Mouse (Mus musculus) embryo, embryonic 9.5 days (tissue): ENCODE measurements at regions not wholly inside any gene's neighbourhood (a gene's known extent, or its start where the extent isn't known, plus 50 kb on each side); places are given as distances from the start of the nearest gene placed in this dataset.

Source experiments
- DNase-seq: peaks from one replicate; pipeline ENCODE4 v3.0.0-alpha.2; 2017; ENCODE audit errors: extremely low spot score

DNA sequence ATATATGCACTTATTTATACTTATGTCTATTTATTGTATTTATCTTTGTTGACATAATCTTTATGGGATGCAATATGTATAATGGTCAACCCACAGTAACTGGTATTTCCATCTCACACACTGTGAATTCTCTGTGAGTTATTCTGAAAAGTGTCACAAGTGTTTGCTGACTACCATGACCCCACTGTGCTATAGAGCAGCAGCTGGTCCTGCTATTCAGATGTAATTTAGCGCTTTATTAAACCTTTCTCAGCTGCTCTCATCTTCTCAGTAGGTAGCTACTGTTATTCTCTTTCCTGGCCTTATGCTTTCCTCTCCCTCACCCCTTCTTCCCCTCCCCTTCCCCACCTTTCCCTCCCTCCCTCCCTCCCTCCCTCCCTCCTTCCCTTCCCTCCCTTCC, 296.0 kb upstream of the Dusp10 start:
- no peak for DNase-seq

DNA sequence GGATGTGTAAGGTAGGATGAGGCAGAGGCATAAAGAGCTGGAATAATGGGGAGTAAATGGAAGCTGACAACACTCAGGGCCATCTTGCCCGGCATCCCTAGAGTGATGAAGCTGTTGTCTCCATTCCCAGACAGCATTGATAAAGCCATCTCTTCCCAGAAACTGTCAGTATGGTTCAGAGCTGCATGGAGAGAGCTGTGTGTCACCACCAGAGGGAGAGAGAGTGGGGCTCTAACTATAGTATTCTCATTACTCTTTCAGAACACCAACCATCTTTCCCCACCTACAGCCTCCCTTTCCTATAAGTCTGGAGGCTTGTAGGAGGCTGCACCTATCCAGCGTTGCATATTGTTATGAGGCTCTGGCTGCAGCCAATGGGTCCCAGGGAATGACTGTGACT, 264.0 kb upstream of the Dusp10 start:
- no peak for DNase-seq

DNA sequence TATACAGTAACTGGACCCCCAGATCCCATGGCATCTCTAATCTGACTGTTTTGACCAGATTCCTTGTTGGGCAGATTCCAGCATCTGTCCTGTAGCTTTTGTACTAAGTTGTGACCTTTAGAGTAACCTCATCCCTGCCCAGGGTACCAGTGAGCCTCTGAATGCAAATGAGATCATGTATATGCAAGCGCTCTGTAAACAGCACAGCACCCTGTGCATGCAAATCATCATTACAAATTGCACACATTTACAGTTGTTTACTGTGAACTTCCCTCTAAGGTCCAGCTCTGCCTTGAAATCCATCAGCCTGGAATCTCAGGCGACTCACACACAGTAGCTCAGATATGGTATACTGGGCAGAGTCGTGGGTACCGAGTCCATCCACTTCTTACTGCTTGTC, 258.6 kb upstream of the Dusp10 start:
- DNase-seq: no peak

DNA sequence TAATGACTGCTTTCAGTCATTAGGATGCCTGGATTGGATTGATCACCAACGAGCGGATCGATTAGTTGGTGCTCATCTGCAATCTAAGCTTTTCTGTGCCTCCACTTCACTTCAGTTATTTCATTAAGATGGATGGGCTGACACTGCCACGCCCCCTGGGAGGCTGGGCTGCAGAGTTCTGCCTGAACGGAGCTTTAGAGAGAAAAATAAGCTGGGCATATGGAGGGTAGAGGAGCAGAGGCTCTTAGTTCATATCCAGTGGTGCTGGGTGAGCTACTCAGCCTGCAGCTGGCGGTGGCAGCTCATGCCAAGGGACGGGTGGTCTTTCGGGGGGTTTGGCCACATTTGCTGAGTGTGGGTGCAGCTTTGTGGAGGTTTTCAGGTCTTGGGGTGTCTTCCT, 256.4 kb upstream of the Dusp10 start:
- no peak for DNase-seq

DNA sequence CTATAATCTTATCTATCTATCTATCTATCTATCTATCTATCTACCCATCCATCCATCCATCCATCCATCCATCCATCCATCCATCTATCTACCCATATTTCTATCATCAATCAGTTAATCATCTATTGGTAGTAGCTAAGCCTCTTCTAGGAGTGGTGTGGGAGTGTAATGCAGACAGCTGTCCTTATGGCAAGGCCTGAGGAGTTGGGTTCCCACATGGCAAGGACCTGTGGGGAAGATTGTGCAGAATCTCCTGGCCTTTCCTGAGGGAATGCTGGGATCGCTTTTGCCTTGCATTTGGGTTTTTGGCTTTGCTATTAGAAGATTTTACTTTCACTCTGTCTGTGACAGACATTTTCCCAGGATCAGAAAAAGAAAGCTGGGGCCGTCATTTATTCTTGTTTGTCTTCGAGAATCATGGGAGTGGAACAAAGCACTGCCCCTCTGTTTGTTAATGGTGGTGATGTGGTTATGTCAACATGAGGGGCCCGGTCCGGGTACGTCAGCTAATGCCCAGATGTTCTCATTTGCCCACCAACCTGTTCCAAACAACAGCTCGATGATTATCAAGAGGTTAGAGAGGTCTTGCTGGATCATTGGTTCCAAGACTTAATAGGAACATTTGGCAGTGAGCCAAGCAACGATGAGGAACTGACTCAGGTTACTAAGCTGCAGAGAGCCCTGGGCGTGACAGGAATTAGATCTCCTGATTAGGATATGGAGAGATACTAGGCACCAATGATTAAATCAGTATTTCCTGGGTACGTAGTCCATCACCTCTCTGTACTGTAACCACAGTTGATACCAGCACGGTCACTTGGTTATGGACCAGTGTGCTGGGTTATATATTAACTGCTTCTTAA, 249.0 kb upstream of the Dusp10 start:
- DNase-seq: no peak

DNA sequence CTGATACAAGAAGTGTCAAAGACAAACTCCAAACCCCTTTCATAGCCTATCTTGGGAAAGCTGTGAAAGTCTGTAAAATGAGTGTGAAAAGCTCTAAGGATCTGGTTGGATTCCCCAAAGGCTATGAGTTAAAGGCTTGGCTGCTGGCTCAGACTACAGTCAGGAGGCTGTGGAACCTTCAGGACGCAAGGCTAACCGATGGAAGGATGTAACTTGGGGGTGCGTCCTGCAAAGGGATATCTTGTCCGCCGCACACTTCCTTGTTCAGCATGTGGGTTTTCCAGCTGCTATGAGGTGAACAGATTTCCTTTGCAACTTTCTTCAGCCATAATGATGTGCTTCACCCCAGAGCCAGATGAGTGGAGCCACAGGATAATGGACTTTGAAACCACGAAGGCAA, 240.3 kb upstream of the Dusp10 start:
- no peak for DNase-seq

DNA sequence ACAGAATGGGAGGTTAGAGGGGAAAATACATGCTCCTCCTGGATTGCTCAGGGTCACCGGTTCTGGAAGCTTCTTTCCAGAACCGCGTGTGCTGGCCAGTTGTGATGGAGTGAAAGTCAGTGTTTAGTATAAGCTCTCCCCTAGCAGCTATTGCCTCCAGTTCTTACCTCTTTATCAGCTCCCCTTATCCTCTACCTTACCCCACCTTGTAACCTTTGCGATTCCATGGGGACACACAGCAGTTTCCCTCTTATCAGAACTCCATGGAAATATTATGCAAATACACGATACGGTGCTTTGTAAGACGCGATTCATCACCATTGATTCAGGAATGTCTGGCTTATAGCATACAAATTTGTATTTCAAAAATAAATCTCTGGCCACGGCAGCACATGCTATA, 232.9 kb upstream of the Dusp10 start:
- no peak for DNase-seq

DNA sequence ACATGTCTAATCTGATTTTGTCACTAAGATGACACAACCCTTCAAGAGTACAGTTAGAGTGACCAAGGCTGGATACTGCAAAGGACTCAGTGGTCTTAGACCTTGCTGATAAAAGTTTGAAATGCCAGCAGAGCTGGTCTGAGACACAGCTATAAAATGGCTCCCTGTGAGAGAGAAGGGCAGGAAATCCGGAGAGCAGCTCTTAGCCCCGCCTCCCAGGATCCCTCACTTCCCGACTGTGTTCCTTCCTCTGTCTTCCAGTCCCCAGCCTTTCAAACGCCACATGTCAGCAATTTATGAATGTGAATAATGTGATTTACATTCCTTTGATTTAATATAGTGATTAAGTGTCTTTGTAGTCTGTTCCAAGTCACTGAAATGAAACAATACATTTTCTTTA, 232.3 kb upstream of the Dusp10 start:
- DNase-seq: no peak

DNA sequence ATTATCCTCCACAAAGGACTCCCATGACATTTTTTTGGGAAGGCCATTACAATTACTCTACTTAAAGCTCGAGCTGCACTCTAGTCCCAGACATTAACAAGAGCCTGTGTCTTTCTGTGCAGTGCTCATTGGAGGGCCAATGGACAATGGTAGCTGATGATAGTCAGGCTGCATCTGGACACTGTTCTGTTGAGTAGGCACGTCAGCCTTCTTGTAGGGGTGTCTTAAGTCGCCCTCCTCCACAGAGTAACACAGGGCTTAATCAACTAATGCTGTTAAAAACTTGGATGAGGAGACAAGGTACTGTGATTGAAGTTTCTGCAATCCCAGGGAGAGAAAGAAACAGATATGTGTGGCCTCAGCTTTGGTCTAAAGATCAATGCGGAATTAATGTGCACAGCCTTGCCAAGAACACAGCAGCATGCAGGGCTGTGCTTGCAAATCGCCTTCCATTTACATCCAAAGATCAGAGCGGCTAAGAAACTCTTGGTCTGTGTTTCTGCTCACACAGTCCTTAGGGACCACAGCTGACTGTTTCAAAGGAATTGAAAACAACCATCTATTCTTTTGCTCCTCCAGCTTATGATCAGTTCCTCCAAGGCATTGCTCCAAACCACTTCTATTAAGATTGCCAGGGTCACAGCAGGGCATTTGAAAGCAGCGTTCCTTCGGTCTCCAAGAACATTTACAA, 229.5 kb upstream of the Dusp10 start:
- DNase-seq: no peak

DNA sequence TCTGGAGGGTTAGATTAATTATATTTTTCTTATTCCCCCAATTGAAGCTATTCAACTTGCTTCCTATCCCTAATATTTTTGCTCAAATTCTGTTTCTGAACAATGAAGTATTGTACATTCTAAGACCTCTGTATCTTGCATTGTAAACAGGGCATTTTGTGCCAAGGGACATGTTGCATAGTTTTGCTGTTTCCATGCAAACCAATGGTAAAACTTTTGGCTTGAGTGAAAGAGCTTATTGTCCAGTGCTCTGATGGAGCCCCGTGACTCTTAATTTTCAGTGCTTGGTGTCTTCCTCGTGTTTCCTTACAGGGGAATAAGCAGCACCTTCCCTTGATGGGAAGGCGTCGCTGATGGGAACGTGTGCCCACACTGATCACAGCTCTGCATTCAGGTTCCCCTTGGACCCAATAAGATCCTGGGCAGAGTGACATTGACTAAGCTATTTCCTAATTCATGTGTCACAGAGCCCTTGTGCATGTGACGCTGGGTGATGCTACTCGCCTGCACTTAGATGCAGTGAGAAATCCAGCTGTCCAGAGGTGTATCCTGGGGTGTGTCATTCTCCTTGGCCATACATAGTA, 220.8 kb upstream of the Dusp10 start:
- no peak for DNase-seq

DNA sequence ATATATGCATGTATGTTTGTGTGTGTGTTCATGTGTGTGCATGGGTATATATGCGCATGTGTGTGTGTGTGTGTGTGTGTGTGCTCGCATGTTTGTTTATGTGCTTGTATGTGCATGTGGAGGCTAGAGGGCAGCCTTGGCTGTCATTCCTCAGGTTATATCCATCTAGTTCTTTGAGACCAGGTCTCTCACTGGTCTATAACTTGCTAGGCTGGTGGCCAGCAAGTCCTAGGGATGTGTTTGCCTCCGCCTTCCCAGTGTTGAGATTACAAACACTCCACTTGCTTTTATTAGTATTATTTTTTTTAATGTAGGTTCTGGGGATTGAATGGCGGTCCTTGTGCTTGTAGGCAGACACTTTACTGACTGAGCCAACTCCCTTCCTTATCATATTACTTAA, 219.8 kb upstream of the Dusp10 start:
- no peak for DNase-seq

DNA sequence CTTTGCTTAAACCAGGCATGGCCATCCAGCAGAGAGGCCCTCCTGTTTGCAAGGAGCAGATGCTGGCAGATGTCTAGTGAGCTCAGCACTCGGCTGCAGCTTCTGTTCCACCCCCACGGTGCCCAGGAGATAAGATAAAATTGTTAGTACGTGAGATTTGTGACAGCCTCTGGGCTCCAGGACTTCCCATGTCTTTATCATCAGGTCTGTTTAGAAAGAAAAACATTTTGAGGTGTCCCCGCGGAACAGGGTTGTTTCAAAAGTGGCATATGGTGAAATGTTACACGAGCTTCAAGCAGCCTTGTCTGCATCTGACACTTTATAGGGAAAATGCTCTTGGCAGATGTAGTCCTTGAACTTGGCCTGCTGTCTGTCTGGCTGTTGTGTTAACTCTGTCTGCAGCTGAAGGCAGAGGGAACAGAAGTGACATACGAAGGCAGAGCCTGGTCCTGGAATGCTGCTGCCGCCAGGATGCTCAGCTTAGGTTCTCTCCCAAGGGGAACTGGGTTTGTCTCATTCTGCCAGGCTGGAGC, 219.1 kb upstream of the Dusp10 start:
- DNase-seq: peak; percentile 7

DNA sequence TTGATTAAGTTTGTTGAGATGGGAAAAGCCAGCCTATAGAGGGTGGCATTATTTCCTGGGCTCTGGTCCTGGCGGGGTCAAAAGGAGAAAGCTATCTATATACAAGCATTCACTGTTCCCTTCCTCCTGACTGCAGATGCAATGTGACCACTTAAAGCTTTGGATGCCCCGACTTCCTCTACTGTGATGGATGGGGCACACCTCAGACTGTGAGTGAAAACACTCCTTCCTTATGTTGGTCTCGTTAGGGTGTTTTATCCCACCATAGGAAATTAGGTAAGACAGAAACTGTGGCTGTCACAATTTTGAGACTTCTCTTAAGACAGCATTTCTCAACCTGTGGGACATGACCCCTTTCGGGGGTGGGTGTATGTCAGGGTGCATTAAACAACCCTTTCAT, 210.8 kb upstream of the Dusp10 start:
- DNase-seq: no peak

DNA sequence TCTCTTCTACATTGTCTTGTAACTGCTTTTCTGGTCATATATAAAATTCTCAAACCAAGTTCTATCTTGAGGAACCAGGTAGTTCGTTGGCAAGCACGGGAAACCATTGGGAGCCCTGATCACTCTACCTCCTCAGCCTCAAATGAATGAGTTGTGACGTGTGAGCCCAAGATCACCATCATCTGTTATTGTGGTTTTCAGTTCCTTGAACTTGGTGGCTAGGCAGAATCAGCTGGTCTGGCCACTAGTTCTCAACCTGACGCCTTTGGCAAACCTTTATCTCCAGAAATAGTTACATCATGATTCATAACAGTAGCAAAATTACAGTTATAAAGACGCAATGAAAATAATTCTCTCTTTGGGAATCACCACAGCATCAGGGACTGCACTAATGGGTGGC, 209.7 kb upstream of the Dusp10 start:
- no peak for DNase-seq

DNA sequence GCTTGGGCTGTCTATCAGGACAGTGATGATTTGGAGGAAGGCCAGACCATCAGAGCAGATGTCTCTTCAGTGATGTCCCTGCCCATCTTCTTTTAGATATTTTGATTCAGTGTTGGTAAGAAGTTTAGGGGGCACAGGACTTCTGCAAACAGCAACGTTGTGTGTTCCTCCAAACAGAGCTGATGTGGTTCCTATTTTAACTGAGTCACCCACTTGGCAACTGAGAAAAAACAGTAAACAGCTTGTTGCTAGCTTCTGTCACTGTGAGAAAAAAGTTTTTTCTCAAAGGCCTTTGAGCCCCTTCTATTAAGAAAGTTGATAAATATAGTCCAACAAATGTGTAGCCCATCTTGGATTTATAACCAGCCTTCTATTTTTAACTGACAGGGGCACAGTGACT, 209.3 kb upstream of the Dusp10 start:
- DNase-seq: no peak

DNA sequence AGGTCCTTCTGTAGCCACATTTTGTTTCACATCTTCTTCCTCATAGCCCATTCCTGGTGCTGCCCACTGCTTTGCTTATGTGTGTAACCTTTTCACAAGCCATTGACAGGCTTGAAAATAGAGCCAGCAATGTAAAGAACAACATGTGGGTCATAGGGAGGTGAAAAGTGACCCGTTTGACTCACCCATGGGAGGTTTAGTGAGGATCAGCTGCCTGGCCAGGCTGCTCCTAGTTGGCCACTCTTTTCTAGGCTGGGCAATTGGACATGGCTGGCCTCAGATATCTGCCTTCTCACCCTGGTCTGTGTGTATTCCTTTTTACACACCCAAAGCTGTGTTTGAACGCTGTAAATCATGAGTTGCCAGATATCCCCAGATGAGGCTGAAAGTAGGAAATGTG, 208.8 kb upstream of the Dusp10 start:
- DNase-seq: no peak

DNA sequence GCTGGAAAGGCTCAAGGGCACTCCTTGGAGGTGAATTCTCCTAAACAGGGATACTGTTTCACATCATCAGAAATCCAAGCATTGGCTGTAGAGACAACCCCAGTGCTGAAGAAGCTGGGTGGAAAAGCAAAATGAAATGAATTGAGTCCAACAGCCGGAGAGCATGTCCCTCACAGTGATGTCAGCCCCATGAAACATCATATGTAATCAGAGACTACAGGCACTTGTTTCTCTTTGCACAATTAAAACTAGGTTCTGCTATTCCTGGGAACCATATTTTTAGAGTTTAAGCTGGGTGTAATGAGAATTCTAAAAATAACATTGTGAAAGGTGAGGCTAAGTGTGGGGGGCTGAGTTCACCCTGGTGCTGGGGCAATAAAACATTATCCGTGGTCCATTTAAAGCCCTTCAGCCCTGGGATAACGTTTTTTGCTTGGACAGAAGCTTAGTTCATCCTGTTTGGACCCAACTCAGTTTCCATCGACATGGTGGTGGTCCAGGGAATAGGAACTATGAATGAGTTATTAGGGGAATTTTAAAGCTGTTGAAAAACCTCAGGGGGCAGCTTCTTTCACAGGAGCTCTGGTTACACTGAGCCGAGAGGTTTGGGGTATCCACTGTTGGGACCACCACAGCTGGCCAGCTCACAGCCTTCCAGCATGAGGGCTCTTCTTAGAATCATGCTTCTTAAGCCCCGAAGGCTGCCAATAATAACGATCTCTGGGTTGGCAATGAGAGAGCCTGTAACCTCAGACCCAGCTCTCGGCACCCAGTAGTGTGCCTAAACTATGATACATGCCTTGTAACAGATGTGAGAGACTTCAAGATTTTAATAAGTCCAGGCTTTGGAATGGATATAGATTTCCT, 206.0 kb upstream of the Dusp10 start:
- no peak for DNase-seq

DNA sequence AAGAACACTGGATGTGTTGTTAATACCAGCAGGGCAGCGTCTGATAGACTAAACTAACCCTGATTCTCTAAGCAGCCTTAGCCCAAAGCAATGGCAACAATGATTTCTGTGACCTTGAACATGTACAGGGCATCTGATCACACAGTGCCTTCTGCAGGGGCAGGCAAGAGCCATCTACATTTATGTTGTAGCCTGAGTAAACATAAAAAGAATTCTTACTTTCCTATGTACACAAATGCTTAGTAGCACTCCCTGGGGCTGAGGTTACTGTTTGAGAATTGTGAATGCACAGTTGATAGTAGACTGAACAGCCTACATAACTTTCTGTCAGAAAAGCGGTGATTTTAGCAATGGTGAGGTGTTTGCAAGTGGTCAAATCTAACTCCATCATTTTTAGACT, 204.9 kb upstream of the Dusp10 start:
- DNase-seq: no peak

DNA sequence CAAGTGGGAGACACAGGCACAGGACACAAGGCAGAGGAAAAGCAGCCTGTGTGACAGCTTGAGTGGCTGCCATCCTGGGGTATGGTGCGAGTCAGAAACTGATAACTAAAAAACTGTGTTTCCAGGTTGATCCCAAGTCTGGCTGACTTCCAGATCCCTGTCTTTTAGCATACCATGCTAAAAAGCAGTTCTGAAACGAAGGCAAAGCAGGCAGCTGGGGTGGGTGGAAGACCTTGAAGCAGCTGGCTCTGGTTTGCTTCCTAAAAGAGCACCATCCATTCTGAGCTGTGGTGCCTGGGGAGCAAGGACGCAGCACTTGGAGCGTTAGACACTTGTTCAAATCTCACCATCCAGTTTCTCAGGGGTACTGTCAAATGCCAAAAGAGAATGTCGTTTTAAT, 192.5 kb upstream of the Dusp10 start:
- DNase-seq: no peak

DNA sequence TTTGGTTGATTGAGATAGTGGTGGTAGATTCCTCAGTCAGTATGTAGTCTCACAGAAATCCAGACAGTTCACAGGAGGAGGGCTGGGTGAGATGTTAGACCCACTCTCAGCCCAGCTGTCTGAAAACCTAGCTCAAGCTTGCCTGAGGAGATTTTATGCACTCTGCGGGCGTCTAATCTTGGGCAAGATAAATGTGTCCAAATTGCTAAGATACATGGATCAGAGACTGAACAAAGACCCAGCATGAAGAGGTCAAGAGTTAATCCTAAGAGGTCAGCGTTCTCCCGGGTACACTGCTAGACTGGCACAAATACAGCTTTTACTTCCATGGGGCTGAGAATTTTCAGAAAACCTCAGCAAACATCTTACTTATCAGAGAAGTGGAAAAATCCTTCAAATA, 186.8 kb upstream of the Dusp10 start:
- peak; percentile 42 for DNase-seq

DNA sequence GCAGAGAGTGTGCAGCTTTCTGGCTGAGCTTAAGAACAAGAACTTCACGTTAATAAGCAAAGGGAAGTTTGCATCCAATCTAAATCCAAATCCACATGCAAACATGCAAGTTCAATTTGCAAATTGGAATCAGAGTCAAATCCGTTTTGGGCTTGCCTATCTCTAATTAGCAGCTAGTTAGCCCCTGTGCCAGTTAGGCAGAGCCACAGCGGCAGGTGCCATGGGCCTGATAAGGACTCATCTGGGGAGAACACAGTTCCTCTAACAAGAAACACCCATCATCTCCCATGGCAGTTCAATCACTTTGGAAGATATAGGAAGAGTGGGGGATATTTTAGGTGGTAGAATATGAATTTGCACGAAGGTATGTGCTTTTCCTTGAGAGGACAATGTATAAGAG, 168.0 kb upstream of the Dusp10 start:
- no peak for DNase-seq
